Mouse (Mus musculus) fibroblast of lung, adult 2 months (primary cell): Measurements from ENCODE around the gene Ptprcap.

Experiments used
- DNase-seq: peaks from one replicate; pipeline ENCODE4 v3.0.0-alpha.2; 2011; ENCODE audit warnings: low read depth

Ptprcap gene

DNA sequence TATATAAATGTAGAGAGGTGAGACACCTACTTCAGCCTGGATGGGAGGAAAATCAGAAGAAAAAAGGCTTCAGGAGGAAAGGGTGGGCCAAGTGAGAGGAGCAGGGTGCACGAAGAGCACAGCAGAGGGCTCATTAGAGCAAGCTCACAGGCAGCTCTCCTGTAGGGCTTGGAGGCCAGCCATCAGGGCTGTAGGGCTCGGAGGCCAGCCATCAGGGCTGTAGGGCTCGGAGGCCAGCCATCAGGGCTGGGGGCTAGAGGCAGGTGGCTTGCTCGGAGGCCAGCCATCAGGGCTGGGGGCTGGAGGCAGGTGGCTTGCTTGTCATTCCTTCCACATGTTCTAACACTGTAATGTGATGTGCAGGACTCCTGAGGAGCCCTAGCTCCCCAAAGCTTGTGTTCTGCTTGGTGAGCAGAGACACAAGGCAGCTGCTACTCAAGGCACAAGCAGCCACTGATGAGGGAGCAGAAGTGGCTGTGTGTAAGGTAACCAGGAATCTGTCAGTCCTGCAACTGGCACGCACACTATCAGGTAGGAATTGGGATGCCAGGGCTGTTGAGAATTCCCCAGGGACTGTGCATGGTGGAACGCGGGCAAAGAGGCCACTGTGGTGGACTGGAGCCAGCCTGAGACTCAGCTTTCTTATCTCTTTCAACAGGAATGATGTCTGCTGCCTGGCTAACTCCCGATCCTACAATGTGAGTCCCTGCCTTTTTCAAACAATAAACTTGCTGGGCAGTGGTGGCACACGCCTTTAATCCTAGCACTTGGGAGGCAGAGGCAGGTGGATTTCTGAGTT lies 13.5 kb downstream of the Ptprcap start:
- no peak for DNase-seq

DNA sequence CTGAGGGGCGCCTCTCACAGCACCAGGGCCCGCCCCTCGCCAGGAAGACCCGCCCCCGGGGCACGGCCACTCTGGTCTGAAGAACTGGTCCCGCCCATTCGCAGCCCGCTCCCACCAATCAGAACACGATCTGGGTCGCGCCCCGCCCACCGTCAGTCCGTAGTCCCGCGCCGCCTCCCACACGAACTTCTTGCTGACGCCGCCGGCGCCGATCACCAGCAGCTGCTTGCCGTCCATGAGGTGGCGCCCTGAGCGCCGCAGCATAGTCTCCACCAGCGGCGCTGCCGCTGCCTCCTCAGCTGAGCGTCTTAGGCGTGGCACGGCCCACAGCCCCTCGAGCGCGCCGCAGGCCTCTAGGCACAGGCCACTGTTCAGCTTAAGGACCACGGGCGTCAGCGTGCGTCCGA lies 16.0 kb downstream of the Ptprcap start:
- peak; percentile 94 for DNase-seq

DNA sequence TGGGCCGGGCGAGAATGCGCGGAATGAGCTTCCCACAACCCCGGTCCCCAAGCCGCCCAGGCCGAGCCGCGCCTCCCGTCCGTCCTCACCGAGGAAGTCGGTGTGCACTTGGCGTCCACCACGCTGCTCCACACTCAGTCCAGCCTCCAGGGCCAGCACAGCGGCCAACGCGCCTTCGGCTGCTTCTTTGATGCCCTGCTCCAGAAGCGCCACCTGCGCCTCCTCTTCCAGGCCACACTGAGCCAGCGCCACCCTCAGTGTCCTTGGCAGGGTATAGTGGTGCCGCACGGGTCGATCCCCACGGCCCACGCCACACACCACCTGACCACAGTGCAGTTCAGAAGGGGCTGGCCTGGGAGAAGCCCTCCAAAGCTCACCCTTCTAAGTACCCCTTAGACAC lies 16.4 kb downstream of the Ptprcap start:
- no peak for DNase-seq

DNA sequence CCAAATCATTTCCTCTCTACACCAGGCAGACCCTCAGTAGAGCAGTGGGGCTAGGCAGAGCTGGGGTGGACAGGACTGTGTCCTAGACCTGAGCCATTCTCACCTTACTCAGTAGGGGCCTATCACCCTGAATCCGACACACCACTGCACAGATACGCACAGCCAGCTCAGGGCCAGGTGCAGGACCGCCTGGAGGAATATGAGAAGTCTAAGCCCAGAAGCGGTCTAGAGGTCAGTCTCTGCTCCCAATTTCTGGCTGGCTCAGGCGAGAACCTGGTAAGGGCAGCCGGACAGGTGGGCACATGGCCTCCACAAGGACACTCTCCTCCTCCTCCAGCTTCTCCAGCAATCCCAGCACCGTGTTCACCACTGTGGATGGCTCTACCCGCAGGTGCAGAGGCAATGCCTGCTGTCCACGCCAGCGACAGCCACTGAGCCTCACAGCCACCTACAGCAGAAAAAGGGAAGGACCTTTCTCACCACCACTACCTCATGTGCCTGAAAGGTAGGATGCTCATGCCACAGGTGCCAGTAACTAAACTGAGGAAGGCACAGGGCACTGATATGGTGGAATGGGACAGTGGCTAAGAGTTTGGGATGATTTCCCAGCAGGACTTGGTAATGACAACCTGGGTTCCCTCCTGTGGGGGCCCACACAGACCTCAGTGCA lies 17.5 kb downstream of the Ptprcap start:
- DNase-seq = no peak

DNA sequence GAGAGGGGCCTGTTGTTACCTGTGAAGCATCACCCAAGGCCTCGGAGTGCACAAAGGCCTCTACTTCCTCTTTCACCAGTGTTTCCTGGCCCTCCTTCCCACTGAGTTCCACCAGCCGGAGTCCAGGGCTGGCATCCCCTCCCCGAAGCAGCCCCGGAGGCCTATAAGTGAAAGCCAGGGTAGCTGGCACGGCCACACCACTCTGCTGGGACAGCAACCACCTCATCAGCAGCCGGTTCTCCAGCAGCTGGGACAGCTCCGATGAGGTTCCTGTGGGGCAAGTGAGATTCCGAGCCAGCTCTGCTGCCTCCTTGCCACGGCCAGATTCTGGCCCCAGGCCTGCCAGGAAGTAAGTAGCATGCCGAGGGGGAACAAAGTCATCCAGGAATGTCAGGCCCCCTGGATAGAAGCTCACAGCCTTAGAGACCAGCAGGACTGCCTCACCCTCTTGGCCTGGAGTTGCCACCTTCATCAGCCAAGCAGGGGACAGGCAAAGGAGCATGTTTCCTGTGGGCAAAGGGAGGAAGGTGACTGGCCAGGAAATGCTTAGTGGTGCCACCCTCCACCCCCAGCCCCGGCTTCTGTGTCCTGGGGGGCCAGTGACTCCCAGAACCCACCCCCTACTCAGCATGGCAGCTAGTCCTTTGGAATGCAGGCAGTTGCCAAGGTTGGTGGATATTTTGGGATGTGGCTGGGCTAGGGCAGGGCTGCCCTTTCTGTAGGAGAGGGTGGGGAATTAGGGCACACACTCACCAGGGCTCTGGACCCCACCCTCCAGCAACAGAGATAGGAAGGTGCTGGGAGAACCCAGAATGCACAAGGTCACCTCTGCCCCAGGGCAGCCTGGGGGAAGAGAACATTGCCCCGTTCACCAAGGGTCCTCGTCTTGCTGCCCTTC lies 18.2 kb downstream of the Ptprcap start:
- DNase-seq = no peak

DNA sequence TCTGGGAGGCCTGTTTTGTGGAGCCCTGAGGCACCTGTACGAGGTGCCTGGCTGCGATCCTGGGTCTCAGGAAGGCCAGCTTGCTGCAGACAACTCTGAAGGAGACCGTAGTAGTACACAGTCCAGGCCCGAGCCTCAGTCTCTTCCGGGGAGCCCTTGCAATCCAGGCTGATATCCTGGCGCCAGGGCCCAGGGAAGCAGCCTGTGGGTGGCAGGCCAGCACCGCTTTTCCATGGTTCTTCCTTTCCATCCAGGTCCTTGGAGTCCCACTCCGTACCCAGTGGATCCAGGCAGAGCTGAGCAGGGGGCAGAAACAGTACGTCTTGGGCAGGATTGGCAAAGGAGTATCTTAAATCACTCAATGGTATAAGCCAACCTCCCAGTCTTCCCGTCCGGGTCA lies 19.5 kb downstream of the Ptprcap start:
- no peak for DNase-seq

DNA sequence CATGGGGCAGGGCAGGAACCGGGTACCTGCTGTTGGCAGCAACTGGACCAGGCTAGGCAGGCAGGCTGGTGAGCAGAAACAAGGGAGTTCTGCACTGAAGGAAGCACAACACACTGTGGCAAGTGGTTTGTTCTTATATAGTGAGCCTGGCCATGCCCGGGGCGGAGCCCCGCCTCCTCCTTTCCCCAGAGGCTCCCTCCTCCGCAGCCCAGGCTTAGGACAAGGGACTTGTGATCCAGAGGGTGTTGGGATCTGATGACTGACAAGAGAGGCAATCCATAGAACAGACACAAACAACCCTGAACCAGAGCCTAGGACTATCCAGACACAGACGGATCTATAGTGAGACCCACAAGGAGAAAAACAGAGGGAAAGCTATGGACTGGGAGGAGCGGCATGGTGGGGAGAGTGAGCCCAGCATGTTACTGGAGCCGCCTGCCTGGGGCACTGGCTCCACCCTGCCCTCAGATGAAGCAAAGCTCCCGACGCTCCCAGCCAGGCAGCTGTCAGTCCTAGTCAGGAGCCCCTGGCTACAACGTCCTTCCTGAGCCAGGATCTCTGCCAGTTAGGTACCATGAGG lies 22.1 kb downstream of the Ptprcap start, which contains the start of gene Carns1:
TSS of gene Carns1 (minus strand) at position 112 of the 580 bp plus-strand sequence.
- DNase-seq = no peak

DNA sequence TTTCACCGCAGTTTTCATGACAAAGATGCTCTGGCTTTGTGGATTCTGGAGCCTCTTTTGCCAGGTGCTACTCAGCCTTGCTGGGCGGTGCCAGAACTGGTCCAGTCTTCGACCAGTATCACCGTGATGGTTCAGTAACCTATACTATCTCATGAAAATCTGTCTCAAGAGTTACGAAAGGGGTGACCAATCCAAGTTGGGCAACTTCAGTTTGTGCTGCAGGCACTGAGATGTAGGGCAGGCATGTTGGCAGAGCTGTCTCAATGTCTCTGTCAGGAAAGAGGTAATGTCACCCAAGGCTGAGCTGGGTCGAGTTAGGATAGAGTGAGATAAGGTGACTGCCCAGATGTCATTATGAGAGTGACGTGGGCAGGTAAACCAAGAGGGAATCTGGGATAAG lies 27.0 kb downstream of the Ptprcap start:
- no peak for DNase-seq

DNA sequence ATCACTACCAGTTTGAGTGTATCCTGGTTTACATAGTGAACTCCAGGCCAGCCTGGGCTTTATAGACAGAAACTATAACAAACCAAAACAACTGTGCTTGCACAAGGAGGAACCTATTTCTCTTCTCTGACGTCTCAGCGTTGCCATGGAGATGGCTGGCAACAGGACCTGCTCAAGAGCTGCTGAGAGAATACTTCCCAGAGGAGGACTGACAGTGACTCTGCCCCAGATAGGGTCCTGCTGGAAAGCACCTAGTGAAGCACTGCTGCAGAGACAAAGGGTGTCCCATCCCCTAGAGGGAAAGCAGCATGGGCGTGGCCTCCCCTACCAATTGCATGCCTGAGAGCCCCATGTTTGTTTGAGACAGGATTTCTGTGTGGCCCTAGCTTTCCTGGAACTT lies 28.5 kb downstream of the Ptprcap start:
- DNase-seq = no peak

DNA sequence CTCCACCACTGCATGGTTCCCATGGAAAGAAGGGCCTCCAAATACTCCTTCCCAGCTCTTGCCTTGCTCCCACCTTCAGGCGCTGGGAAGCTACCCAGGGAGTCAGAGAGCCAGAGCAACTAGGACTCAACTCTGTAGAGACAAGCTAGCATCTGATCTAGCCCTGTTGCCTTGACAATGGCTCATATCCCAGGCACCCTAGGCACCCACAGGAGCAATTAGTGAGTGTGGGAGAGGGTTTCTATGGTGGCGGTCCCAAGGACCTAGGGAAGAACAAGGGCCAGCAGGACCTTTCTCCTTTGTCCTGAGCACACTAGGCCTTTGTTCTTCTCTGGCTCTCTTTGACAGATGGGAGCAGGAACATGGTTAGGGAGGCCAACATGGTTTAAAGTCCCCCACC lies 30.3 kb downstream of the Ptprcap start:
- DNase-seq = no peak

DNA sequence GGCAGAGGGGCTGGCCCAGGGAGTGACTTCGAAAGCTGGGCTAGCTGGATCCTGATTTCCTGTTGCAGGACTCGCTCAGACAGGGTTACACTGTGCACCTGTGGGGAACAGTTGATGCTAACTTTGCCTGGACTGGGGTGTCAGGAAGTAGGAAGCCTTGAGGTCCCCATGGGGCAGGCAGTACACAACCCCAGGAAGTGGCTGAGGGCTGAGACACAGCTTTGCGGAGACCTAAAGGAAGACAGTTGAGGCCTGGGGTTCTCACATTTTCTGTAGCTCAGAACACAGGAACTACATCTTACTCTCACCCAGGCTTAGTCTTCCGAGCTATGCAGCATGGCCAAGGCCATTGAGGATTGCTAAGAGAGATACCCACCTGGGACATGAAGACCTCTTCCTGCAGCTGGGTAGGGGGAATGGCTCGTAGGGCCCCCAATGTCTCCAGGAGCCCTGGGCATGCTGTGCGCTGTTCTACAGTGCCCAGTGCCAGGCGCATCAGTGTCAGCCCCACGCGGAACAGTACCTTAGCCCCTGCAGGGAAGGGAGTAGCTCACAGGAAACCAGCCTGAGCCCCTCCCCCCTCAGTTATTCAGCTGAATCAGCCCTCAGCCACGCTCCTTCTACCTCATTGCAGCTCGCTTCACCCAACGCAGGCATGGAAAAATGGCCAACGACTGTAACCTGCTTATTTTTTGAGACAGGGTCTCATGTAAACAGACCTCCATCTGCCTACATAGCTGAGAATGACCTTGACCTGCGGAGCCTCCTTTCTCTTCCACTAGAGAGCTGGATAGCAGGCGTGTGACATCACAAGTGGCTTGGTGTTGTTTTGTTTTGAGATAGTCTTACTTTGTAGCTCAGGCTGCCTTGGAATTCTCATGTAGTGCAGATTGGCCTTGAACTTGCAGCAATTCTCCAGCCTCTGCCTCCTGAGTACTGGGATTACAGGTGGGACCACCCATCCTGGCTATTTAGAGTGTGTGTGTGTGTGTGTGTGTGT lies 31.9 kb downstream of the Ptprcap start:
- DNase-seq = no peak

DNA sequence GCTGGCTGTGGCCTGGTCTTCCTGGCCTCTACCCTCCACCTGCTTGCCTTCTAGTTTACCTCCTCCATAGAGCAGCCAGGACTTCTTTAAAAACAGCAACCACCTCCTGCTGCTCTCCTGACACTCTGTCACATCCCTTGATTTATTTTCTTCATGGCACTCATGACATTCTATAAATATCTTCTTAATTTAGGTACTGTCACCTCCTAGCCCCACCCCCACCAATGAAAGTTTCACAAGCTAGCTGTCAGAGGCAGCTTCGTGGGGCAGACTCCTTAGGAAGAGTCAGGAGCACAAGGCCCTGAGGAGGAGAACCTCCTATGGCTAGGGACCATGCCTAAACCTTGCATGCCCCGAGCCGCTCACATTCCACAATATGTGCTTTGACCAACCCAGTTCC lies 33.9 kb downstream of the Ptprcap start:
- no peak for DNase-seq

DNA sequence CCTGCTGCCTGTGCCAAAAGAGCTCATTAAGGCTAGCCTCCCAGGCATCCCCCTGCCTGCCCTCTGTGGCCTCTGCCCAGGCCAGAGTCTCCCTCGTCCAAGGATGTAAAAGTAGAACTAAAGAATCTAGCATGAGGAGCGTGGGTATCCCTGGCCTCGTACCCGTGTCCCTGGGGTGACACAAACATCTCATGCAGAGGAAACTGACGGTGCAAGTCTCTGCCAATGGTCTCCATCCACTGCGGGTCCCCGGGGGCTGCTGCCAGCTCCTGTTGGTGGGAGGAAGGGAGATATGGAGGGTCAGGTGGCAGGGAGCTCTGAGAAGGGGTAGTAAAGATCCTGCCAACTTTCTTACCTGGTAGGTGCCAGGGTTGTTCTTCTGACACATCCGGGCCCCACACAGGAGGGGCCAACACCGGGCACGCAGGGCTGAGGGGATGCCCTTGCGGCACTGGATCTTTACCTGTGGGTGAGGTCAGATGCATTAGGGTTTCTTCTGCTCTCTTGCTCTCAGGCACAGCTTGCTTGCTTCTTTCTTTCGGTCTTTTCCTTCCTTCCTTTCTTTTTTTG lies 35.7 kb downstream of the Ptprcap start:
- no peak for DNase-seq

DNA sequence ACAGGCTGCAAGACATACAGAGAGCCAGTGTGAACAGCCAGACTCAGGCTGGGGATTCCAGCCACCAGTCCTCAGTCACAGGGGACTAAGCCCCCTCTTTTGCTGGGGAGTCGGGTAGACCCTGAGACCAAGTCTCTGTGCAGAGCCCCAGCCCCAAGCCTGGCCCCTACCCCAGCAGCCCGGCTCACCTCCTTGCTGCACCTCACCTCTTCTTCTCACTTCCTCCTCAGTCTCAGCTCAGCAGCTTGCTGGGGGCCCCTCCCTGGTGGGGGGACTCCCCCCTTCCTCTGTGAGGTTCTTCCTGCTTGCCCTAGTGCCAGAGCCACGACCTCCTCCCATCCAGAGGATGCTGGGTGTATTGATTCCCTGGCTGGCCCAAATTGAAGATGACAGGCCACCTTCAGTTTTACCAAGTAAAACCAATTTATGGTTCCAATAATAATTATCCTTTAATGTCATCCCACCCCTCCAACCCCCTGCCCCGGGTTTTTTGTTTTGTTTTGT lies 37.5 kb downstream of the Ptprcap start, which contains the start of gene Tbc1d10c:
TSS of gene Tbc1d10c (minus strand) at position 454 of the 504 bp plus-strand sequence.
- DNase-seq = no peak

DNA sequence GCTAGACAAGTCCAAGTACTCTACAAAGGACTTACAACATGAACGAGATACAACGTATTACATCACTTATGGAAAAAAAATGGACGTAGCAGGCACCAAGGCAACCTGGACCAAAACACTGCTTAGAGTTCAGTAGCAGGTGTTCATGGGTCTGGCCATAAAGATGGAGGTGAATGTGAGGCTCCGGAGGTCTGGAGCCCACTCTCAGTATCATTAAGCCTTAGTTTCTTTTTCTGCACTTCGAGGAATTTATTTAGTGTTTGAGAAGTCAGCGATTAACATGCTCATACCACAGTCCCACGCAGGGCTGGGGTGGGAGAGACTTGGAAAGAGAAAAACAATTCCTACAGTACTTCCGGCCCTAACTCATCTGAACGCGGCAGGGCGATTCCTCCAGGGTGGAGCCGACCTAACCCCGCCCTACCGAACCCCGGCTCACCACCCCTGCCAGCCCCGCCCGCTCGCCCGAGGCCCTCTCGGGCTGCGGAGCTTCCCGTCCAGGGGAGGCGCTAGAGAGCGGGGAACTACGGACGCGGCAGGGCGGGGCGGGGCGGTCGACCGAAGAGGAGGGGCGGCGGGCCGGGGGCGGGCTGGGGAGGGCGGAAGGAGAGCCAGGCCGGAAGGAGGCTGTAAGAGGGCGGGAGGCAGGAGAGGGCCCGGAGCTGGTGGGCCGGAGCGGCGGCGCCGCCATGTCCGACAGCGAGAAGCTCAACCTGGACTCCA lies 38.3 kb downstream of the Ptprcap start, which contains the start of gene Ppp1ca:
TSS of gene Ppp1ca (plus strand) at position 538 of the 723 bp plus-strand sequence.
- DNase-seq = peak; percentile 73

DNA sequence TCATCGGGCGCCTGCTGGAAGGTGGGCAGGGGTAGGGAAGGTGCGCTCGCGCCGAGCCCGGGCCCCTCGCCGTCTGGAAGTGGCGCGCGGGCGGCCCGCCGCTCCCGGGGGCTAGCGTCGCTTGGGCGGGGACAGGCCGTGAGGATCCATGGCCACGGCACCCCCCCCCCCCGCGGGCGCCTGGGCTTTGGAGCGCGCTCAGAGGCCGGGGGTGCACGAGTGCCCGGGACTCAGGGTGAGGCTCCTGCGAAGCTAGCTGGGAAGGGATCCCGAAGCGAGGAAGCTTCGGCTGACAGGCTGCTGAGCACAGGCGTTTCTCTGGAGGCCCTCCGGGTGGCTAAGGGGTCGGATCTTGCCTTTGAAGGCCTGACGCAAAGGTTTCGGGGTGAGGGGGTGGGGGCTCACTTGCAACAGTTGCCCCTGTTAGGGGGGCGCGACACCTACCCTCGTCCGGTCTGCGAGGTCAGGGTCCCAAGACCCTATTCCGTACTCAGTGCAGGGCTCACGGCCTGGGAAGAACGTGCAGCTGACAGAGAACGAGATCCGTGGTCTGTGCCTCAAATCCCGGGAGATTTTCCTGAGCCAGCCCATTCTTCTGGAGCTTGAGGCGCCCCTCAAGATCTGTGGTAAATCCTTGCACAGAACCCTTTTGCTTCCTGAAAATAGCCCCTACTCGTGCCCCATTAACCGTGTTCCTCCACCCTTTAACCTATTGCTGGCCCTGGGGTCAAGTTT lies 39.0 kb downstream of the Ptprcap start:
- DNase-seq = no peak

DNA sequence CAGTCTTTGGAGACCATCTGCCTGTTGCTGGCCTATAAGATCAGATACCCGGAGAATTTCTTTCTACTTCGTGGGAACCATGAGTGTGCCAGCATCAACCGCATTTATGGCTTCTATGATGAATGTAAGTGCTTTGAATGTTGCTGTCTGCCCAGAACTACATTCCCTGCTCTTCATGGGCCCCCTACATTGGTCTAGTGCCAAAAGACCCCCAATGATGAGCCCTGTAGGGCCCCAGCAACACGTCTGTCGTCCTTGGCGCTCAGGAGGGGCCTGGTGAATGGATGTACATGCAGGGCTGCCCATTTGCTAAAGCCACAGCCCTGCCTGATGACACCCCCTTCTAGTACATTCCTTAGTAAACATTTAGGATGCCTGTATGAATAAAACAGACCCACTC lies 39.7 kb downstream of the Ptprcap start:
- DNase-seq = no peak

DNA sequence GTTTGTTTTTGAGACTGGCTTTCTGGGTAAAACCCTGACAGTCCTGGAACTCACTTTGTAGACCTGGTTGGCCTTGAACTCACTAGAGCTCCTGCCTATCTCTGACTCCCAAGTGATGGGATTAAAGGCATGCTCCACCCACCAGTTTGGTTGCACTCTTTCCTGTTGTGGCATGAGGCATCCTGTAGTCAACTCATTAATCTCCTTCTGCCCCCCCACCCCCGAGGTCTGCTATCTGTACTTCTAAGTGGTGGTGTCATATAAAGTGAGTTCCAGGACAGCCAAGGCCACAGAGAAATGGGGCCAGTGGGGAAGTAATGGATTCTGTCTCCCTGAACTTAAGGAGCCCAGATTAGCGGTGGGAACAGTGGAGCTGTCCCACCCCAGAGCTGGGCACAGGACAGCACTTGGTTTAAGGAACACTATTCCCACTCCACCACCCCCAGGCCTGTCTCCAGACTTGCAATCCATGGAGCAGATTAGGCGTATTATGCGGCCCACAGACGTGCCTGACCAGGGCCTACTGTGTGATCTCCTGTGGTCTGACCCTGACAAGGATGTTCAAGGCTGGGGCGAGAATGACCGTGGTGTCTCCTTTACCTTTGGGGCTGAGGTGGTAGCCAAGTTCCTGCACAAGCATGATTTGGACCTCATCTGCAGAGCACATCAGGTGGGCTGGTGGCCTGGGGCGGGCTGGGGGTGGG lies 40.8 kb downstream of the Ptprcap start:
- no peak for DNase-seq
